Mouse (Mus musculus) myocyte (in vitro differentiated cells): ENCODE measurements around the gene Nup155.

ENCODE experiments used
- MAX ChIP-seq: IDR thresholded peaks from one replicate; pipeline ENCODE4 v1.6.1; 2011; ENCODE audit warnings: low read depth, mild to moderate bottlenecking, control low read depth
- MYOD1 ChIP-seq, 3 experiments: IDR thresholded peaks; one replicate each; pipeline ENCODE4 v1.6.1; 2011; ENCODE audit warnings: control low read depth in 2 of 3, low read depth in 2 of 3, mild to moderate bottlenecking in 2 of 3, moderate library complexity in 1 of 3; ENCODE audit not compliant: insufficient read length in 2 of 3, control insufficient read depth in 1 of 3
- POLR2A ChIP-seq: IDR thresholded peaks from one replicate; pipeline ENCODE4 v1.6.1; 2011; ENCODE audit warnings: low read depth, mild to moderate bottlenecking, control low read depth, moderate library complexity; ENCODE audit not compliant: insufficient read length
- TCF12 ChIP-seq: IDR thresholded peaks from one replicate; pipeline ENCODE4 v1.6.1; 2011; ENCODE audit warnings: mild to moderate bottlenecking, control low read depth; ENCODE audit not compliant: poor library complexity, insufficient read depth, severe bottlenecking
- USF1 ChIP-seq: IDR thresholded peaks from one replicate; pipeline ENCODE4 v1.6.1; 2011; ENCODE audit warnings: low read depth, mild to moderate bottlenecking, control low read depth, moderate library complexity

- TF ChIP-seq MAX: no peak
- TF ChIP-seq USF1: no peak
- no peak for TF ChIP-seq MYOD1 (IDR thresholded peaks at IDR 0.05; ENCODE audit: control insufficient read depth in 1 of 3, insufficient read length in 2 of 3, low read depth in 2 of 3)
- TF ChIP-seq POLR2A: no peak
- no peak for TF ChIP-seq TCF12
Measured at GRCm38 (mm10) chr15:8200317-8200716, 91.2 kb downstream of the Nup155 start.
